In genomic region chr7:82758521-82758920, GRCm38 (mm10) we compare ENCODE assay signal across 24 mouse cellular contexts.
DNase-seq lines count a peak whose midpoint lies in the region; ATAC-seq and TF ChIP-seq lines count a peak whose summit lies in the region.
"Had no signal": no experiment of that assay in that cellular context is flagged by ENCODE, and none has a peak within 500 bp of the region (broad histone marks: within the 10 kb centered on the region; RNA-seq: fewer than 3 reads in every experiment).

No protein-coding gene starts in this region.

- no peaks in the 10 kb centered on the region for H3K79me2 ChIP-seq in heart, adult 2 months (replicated peaks; ENCODE audit: control insufficient read depth, insufficient read depth, low read length)

- peak; percentile 27 to 33 for DNase-seq in cerebellum, postnatal 10 days
- DNase-seq in forebrain, embryonic 14.5 days (ENCODE audit: low spot score), result no peak
- peak; percentile 68 for DNase-seq in heart, adult 11 months
- no peak for DNase-seq in heart, adult 2 months
- peak; percentile 32 for DNase-seq in lung, embryonic 14.5 days
- no peak for DNase-seq in lung, postnatal 10 days
- DNase-seq: adrenal gland, adult 8-10 months; adrenal gland, postnatal 14 days; adrenal gland, postnatal 36 days; B cell, adult 2 months; cerebellum, adult 11 months; cerebellum, adult 18-20 months; cerebellum, adult 8-10 months; cerebellum, adult 9-11 months had no signal

- no peaks in the 10 kb centered on the region for H3K9me3 ChIP-seq in forebrain, embryonic 16.5 days (ENCODE audit: control insufficient read depth, low read length)
- H3K9me3 ChIP-seq in forebrain, embryonic 14.5 days (replicated peaks; ENCODE audit: control insufficient read depth, low read length), result no peaks in the 10 kb centered on the region
- H3K9me3 ChIP-seq in lung, embryonic 14.5 days (ENCODE audit: low read depth, low read length), result no peaks in the 10 kb centered on the region
- H3K9me3 ChIP-seq: embryonic facial prominence, embryonic 10.5 days; embryonic facial prominence, embryonic 12.5 days; forebrain, embryonic 13.5 days; G1E had no signal

- H3K4me1 ChIP-seq in forebrain, embryonic 16.5 days (replicated peaks; ENCODE audit: control insufficient read depth, insufficient read depth, low read length), result no peaks in the 10 kb centered on the region
- no peaks in the 10 kb centered on the region for H3K4me1 ChIP-seq in forebrain, embryonic 14.5 days (ENCODE audit: control insufficient read depth, insufficient read depth, low read length)
- no peaks in the 10 kb centered on the region for H3K4me1 ChIP-seq in heart, adult 2 months (ENCODE audit: control insufficient read depth, insufficient read depth, low read length)
- no peaks in the 10 kb centered on the region for H3K4me1 ChIP-seq in lung, embryonic 14.5 days (ENCODE audit: insufficient read depth)
- H3K4me1 ChIP-seq: embryonic facial prominence, embryonic 12.5 days; forebrain, embryonic 13.5 days had no signal

- H3K4me3 ChIP-seq in forebrain, embryonic 16.5 days (replicated peaks; ENCODE audit: low read length), result no peak overlapping the region
- H3K4me3 ChIP-seq in forebrain, embryonic 14.5 days (ENCODE audit: low read depth, low read length), result no peak overlapping the region
- no peak overlapping the region for H3K4me3 ChIP-seq in heart, adult 2 months
- H3K4me3 ChIP-seq in lung, embryonic 14.5 days (ENCODE audit: low read depth, low read length), result no peak overlapping the region
- H3K4me3 ChIP-seq: embryonic facial prominence, embryonic 10.5 days; embryonic facial prominence, embryonic 12.5 days; forebrain, embryonic 13.5 days had no signal

- intact Hi-C loops in heart, adult 2 months (cut with DNase I), result no loop called here

- ATAC-seq in cerebellum, adult (ENCODE audit: insufficient number of reproducible peaks, low FRiP score, low TSS enrichment), result no peak
- ATAC-seq in forebrain, embryonic 16.5 days, result no peak
- ATAC-seq in forebrain, embryonic 14.5 days, result no peak
- no peak for ATAC-seq in lung, embryonic 14.5 days (ENCODE audit: insufficient read depth)
- ATAC-seq: activated CD4-positive, CD25-positive, alpha-beta regulatory T cell, adult 4 months; CD4-positive, CD25-positive, alpha-beta regulatory T cell, adult 4 months; forebrain, embryonic 13.5 days; Patski had no signal

- H3K4me2 ChIP-seq in forebrain, embryonic 16.5 days (ENCODE audit: low read length), result no peak overlapping the region
- no peak overlapping the region for H3K4me2 ChIP-seq in forebrain, embryonic 14.5 days (ENCODE audit: low read length)
- H3K4me2 ChIP-seq in lung, embryonic 14.5 days, result no peak overlapping the region
- H3K4me2 ChIP-seq: embryonic facial prominence, embryonic 12.5 days; forebrain, embryonic 13.5 days had no signal

- TF ChIP-seq CTCF in heart, adult 2 months (IDR thresholded peaks at IDR 0.05), result no peak
- TF ChIP-seq CTCF in lung, embryonic 14.5 days (IDR thresholded peaks at IDR 0.05; ENCODE audit: low read depth), result no peak

- H3K9ac ChIP-seq in forebrain, embryonic 16.5 days (replicated peaks; ENCODE audit: low read depth, low read length), result no peak overlapping the region
- H3K9ac ChIP-seq in forebrain, embryonic 14.5 days (ENCODE audit: low read length), result no peak overlapping the region
- H3K9ac ChIP-seq in heart, adult 2 months (ENCODE audit: low read depth, low read length), result no peak overlapping the region
- no peak overlapping the region for H3K9ac ChIP-seq in lung, embryonic 14.5 days
- H3K9ac ChIP-seq: embryonic facial prominence, embryonic 12.5 days; forebrain, embryonic 13.5 days had no signal

- H3K27me3 ChIP-seq in forebrain, embryonic 16.5 days (replicated peaks; ENCODE audit: control insufficient read depth, insufficient read depth, low read length), result no peaks in the 10 kb centered on the region
- no peaks in the 10 kb centered on the region for H3K27me3 ChIP-seq in forebrain, embryonic 14.5 days (replicated peaks; ENCODE audit: control insufficient read depth, insufficient read depth, low read length)
- H3K27me3 ChIP-seq in heart, adult 2 months (ENCODE audit: control insufficient read depth, insufficient read depth, low read length), result no peaks in the 10 kb centered on the region
- H3K27me3 ChIP-seq in lung, embryonic 14.5 days (ENCODE audit: insufficient read depth, low read length), result no peaks in the 10 kb centered on the region
- H3K27me3 ChIP-seq: CH12.LX; embryonic facial prominence, embryonic 12.5 days; forebrain, embryonic 13.5 days; Patski had no signal

- 0 out of 2 replicates have a peak overlapping the region, but pooled peaks have one; percentile 9 for H3K27ac ChIP-seq in forebrain, embryonic 16.5 days (ENCODE audit: low read length)
- H3K27ac ChIP-seq in forebrain, embryonic 14.5 days (ENCODE audit: low read depth, low read length), result no peak overlapping the region
- no peak overlapping the region for H3K27ac ChIP-seq in heart, adult 2 months
- no peak overlapping the region for H3K27ac ChIP-seq in lung, embryonic 14.5 days (ENCODE audit: low read depth)
- H3K27ac ChIP-seq: embryonic facial prominence, embryonic 10.5 days; embryonic facial prominence, embryonic 12.5 days; forebrain, embryonic 13.5 days had no signal

- H3K36me3 ChIP-seq in forebrain, embryonic 16.5 days (ENCODE audit: control insufficient read depth, insufficient read depth), result peaks cover 6% of the 10 kb centered on the region; the same call in 1 of the 2 replicates
- H3K36me3 ChIP-seq in forebrain, embryonic 14.5 days (ENCODE audit: control insufficient read depth, insufficient read depth, low read length), result peaks cover 20% of the 10 kb centered on the region
- no peaks in the 10 kb centered on the region for H3K36me3 ChIP-seq in heart, adult 2 months (ENCODE audit: control insufficient read depth, insufficient read depth, low read length)
- H3K36me3 ChIP-seq in lung, embryonic 14.5 days (ENCODE audit: insufficient read depth), result peaks cover 19% of the 10 kb centered on the region

- TF ChIP-seq EP300 in heart, adult 2 months (IDR thresholded peaks at IDR 0.05; ENCODE audit: insufficient read depth, low read depth, low read length), result no peak

- WGBS in forebrain, embryonic 16.5 days, result 79% methylated on average over 4 of the region's 4 CpGs
- 87% methylated on average over 4 of the region's 4 CpGs for whole genome bisulfite sequencing in forebrain, embryonic 14.5 days
- WGBS in heart, adult 2 months, result 95% methylated on average over 4 of the region's 4 CpGs
- 73% methylated on average over 4 of the region's 4 CpGs for WGBS in lung, embryonic 14.5 days

- TF ChIP-seq POLR2A in heart, adult 2 months (IDR thresholded peaks at IDR 0.05; ENCODE audit: insufficient read depth, low read depth, low read length), result no peak

Comparison
In these comparisons a context has a peak if more than half of its experiments do, and no peak if none do; other contexts are left out.
1. DNase-seq: peak in cerebellum, postnatal 10 days (2 of 2), heart, adult 11 months (single experiment) and lung, embryonic 14.5 days (single experiment); none in forebrain, embryonic 14.5 days (single experiment), heart, adult 2 months (0 of 2) and lung, postnatal 10 days (single experiment).